Mouse (Mus musculus) stomach, postnatal 0 days (tissue): ENCODE results near the gene Fam83d.

Source experiments
- CTCF ChIP-seq: IDR thresholded peaks from 2 replicates; pipeline ENCODE4 v1.5.1; 2016; ENCODE audit warnings: antibody characterized with exemption, low read depth, mild to moderate bottlenecking, moderate library complexity
- EP300 ChIP-seq: optimal IDR thresholded peaks from 2 replicates; pipeline ENCODE3; 2016; ENCODE audit warnings: antibody characterized with exemption

DNA sequence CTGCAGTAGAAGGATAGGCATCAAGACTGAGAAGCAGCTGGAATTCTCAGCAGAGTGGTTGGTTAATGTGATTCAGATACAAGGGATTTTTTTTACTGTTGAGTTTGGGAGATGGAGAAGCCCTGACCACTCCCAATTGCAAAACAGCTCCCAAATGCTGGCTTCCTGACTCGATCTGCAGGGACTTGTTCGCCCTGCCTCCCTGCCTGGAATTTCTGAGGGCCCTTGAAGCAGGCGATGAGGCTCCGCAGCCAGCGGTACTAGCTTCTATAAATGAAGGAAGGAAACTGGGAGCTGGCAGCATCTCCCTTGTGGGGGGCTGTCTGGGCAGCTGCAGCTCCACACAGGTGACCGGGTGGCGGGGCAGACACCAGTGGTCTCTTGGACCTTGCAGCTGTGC is 10.5 kb downstream of the Fam83d start:
- TF ChIP-seq EP300 = no peak
- TF ChIP-seq CTCF = no peak
